Mouse (Mus musculus): ENCODE measurements at regions not wholly inside any gene's neighbourhood (a gene's known extent, or its start where the extent isn't known, plus 50 kb on each side); places are given as distances from the start of the nearest gene placed in this dataset.

DNA sequence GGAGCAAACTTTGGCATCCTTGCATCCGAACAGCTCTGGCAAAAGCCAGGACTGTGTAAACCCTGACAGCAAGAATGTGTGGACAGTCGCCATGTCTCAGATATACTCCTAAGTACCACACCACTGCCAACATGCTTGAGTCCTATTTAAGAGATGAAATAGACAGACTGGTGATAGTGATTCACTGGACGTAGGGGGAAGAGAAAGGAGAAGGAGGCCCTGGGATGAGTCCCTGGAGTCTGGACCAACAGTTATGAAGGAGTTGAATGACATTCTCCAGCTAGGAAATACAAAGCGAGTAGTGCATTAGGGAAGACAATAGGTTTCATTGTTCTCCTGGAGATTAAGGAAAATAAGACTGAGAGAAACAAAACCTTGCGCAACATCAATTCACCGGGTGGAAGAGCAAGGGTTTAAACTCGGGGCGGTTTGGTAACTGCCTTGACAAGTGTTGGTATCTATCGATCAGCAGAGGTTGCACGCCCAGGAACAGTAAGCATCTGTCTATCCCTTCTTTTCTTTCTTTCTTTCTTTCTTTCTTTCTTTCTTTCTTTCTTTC is 54.3 kb upstream of the Nrbf2 start:
- DNase-seq (ENCODE audit: low read depth, low spot score): no peak

DNA sequence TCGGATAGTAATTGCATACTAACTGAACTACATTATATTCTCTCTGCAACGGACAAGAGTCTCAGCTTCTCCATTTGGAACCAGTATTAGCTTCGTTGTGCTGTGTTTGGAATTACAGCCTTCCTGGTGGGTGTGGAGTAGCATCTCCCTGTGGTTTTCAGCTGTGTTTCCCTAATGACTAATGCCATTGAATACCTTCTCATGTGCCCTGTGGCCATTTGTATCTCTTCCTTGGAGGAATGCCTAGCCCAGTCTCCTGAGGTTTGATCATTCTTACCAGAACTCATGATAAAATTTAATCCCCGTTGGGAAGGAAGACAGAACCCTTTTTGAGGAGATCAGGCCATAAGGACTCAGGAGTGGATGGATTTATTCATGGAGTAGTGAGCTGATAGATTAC is 59.6 kb upstream of the Nrbf2 start:
- DNase-seq (ENCODE audit: low read depth, low spot score): no peak

DNA sequence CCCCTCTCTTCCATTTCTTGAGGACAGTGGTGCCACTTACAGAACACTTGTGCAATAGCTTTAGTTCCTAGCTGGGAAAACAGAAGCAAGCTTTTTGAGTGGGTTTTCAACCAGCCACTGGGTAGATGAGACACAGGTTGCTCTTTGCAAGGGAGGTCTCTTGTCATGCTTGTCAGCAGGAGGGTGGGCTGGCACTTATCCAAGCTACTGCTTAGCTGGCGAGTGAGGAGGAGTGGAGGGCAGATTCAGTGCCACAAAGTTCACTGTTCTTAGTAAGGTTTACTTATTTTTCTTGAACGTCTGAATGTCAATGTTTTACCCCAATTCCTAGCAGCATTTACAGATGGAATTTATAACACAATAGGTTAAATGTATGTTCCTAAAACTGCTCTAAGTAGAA is 65.9 kb upstream of the Nrbf2 start:
- DNase-seq (ENCODE audit: low read depth, low spot score): no peak

DNA sequence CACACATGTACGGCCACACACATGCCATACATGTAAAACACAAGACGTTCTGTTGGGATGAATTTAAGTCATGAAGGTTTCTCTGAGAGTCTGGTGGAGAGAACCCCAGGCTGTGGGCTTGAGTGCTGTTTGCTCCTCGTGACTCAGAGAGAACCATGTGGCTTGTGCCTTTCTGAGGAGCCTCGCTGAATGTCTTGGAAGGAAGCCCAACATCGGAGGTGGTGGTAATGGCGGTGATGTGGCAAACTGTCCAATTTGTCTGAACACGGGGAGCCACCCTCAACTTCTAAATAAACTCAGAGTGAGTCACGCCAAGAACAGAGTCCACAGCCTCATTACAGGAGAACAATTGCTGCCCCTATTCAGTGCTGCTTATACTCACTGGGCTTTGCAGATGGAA is 75.7 kb upstream of the Nrbf2 start:
- no peak for DNase-seq (ENCODE audit: low read depth, low spot score)

DNA sequence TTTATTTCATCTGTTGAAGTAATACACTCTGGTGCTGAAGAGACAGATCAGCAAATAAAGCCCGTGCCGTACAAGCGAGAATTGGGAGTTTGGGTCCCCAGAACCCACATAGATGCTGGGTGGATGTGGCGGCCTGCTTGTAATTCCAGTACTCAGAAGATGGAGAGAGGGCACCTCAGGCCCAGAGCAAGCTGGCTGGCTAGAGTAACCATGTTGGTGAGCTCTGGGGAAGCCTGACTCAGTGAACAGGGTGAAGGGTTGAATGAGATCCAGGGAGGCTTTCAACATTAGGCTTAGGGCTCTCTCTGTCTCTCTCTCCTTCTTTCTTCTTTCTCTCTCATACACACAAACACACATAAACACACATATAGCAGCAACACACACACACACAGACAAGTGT is 76.2 kb upstream of the Nrbf2 start:
- no peak for DNase-seq (ENCODE audit: low read depth, low spot score)

DNA sequence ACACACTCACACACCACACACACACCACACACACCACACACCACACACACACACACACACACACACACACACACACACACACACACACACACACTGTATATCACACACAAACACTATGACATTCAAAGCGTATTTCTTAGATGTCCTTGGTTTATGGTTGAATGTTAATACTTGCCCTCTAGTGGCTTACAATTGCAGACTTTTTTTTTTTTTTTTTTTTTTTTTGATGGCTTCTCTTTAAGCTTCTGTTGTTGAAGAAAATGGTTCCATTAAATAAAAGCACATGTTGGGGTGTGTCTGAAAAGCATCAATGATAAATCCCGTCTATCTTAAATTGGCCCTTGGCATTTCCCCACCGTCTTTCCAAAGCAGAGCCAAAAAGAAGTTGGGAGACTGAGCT is 79.5 kb upstream of the Nrbf2 start:
- no peak for DNase-seq (ENCODE audit: low read depth, low spot score)

DNA sequence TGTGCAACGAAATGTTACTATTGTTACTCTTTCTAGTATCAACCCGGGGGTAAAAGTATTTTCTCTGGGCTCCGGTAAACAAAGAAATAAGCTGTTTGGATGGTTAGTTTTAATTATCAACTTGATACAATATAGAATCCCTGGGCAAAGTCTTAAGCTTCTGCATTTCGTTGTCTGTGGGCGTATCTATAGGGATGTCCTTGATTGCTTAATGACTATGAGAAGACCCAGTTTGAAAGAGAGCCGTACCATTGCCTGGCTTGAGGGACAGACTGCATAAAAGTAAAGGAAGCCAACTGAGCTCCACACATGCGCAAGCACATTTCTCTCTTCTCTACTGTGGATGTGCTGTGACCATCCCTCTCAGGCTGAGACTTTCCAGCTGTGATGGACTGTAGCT is 80.1 kb upstream of the Nrbf2 start:
- DNase-seq (ENCODE audit: low read depth, low spot score): no peak

DNA sequence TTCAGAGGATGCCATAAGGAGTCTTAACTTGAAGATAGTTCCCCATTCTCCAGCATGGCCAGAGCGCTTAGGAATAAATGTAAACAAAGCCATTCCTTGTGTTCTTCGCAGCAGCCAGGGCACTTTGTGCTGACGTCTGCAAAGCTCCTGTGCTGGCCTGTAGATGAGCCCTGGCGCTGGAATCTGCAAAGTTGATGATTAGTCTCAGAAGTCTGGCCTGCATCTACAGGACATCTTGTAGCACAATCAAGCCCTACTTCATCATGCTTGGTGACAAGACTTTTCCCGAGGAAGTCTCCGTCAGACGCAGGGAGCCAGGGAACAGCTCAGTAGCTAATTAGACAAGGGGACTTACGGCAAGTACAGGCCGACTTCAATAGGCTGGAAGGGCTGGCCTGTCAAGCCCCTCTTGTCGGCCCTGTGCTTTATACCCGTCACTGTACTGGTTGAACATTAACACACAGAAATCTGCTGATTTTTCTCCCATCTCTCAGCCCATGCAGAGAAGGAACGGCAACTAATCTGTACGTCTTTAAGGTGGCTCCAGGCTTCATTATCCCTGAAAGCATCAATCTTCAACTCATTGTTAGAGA is 87.6 kb upstream of the Nrbf2 start:
- DNase-seq (ENCODE audit: low read depth, low spot score): no peak

DNA sequence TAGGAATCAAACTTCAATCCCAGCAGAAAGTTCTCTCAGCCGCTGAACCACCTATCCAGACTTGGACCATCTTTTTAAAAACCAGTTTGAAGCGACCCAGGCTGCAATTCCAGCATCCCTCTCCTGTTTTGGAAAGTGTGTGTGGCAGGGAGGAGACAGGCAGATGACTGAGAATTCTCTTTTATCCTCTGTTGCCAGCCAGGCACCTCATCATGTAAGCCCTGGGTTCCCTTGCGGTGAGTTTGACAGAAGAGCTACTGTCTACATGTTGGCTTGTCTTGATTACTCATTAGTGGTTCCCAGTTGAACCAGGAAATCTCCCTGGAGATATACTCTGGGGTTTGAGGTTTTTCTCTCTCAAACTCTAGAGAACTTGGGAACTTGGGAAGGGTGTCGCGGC is 91.5 kb upstream of the Nrbf2 start:
- no peak for DNase-seq (ENCODE audit: low read depth, low spot score)

DNA sequence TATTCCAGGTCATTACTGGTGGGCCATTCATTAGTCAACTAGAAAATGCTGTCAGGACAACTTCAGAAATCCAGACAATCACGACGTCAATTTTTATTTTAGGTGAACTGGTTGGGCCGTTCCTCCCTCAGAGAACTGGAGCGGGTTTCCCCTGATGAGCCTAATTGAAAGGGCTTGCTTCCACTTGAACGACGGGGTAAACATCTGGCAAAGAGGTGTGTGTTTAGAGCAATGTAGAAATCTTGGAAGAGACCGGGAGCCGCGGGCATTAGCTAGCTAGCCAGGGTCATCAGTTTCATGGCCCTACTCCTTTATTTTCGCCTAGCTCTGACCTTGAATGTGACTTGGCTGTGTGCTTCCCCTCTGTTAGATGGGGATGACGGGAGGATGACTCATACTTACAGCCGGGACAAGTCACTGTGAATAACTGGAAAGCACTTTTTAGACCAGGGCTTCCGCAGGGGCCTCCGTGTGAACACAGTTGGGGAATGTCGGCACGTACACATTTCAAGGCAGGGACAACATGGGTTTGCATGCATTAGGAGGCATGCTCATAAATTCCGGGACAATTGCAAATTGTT is 92.6 kb upstream of the Nrbf2 start:
- no peak for DNase-seq (ENCODE audit: low read depth, low spot score)

DNA sequence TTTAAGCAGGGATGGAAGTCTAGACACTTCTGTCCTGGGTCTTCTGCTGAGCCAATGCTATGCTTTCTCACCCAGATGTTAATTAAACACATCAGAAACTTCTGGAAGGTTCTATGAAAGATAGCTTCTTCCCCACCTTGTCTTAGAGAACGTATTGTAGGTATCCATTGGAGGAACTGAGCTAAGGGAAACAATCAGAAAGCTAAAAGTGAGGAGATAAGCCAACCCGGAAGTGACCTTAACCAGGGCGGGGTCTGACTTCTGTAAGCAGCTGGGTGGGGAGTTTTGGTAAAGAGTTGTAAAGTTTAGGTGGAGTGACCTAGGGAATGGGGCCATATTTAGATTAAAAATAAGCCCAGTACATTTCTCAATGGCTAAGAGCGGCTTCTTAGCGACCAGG is 95.1 kb upstream of the Nrbf2 start:
- DNase-seq (ENCODE audit: low read depth, low spot score): no peak

DNA sequence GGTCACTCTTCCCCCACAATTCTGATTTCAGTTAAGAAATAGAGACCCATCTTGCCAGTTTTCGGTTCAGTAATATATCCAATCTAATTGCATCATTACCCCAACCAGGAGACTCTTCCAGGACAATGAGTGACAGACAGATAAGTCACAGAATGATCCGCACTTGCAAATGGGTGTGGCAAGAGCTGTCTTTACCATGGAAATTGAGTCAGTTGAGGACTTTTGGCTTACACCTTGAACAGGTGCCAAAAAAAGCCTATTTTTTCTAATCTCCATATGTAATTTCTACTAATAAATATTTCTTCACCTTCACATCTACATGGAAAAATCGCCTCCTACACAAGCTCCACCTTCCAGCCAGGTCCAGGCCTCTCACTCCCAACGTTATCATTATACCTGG is 98.2 kb upstream of the Nrbf2 start:
- no peak for DNase-seq (ENCODE audit: low read depth, low spot score)

DNA sequence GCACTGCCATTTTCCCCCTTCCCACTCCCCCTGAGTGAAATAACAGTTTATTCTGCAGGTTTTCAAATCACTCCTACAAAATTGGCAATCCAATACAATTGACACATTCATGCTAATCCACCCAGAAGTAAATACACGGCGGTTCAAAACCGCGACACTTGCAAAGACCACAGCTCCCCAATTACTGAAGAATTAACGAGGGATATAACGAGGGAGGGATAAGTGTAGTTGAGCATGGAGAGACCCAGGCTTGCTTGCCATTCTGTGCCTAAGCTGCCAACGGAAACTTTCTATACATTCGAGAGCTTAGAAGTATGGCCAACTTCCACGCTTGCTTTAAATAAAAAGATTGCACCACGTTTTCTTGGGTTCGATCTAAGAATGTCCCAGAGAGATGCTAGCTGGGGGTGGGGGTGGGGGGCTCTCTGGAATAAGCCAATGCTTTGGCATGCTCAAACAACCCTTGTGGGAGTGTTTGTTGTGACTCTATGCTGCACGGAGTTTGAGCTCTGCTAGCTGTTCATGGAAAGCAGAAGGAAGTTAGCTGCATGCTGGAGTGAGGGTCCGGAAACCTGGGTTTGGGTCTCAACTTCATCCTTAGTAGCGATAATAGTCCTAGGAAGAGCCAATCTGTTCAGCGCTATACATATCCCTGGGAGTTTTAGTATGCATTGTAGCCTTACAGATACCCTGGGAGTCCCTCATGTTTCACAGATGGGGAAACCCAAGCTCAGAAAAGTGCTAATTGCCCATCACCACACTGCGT is 98.9 kb upstream of the Nrbf2 start:
- no peak for DNase-seq (ENCODE audit: low read depth, low spot score)

DNA sequence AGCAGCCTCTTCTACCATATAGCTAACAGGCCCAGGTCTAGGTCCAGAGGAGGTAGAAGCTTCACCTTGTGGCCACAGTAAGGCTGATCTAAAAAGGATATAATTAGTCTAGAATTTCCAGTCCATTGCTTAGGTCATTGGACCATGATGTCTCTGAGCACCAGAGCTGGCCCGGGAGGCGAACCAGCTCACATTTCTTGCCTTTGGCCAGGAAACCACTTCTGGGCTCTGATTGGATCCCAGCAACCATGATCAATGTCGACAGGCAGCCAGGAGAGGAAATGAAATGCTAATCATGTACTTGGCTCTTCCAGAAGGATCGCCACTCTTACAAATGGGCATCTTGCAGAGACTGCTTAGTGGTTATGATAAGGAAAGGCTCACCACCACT is 99.5 kb upstream of the Nrbf2 start:
- no peak for DNase-seq (ENCODE audit: low read depth, low spot score)

DNA sequence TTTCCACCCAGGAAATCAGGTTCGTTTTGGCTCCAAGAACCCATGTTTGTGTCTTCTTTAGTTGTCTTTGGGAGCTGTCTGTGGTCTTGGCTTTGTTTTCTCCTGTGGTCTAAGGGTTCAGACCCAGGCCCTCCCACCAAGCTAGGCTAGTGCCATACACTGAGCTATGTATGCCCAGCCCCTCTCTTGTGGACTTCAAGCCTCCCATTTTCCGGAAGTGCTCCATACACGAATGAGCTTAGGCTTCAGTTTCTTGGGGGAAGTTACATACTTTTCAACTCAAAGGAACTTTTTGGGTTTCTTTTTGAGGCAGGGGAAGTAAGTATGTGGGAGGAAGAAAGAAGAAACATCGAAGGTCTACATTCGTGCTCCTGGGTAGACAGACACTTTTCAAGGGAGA is 100.9 kb upstream of the Nrbf2 start:
- no peak for DNase-seq (ENCODE audit: low read depth, low spot score)

DNA sequence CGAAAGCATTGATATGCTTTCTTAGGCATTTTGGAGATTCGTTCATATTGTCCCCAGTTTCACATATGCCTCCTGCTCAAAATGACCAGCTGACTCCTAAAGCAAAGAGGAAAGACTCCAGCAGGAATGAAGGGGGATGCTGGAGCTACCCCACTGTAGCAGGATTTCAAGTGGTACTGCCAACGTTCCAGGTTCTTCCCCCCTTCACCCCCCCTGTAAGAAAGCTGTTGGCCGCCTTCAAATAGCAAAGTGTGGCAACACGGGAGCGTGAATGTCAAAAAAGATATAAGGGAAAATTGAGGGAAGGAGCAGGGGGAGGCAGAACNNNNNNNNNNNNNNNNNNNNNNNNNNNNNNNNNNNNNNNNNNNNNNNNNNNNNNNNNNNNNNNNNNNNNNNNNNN is 103.7 kb upstream of the Nrbf2 start:
- DNase-seq (ENCODE audit: low read depth, low spot score): no peak

DNA sequence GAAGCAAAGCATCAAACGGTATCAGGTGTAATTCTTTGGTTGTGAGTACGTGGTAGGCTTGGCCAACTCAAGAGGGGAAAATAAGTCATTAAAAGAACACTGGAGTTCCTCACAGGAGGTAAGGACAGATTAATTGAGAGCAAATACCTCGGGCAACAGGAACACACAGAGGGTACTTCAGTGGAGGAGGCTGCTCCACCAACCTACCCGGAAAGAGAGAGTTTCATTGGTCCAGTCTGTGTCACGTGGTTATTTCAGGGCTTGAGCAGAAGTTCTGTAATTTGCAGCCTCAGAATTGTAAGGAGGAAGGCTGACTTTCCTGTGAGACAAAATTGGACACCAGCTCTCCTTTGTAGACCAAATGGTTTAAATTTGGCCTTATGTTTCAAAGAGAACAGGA is 115.3 kb upstream of the Nrbf2 start:
- peak; percentile 63 for DNase-seq (ENCODE audit: low read depth, low spot score)

DNA sequence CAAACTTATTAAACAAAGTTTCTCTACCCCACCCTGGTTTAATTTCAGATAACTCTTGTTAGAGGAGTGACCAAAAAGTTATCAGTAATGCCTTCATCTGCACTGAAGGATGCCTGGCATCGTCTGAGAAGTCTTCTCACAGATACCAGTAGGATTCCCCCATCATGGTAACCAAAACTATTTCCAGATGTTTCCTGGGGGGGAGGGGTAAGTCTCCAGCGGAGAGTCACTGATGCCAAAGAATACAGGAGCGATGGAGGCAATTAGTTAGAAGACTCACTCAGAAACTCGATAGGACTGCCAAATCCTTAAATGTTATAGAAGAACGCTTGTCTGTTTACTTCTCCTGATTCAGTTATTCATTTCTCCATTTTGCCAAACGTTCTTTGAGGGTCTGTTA is 116.3 kb upstream of the Nrbf2 start:
- DNase-seq (ENCODE audit: low read depth, low spot score): no peak

DNA sequence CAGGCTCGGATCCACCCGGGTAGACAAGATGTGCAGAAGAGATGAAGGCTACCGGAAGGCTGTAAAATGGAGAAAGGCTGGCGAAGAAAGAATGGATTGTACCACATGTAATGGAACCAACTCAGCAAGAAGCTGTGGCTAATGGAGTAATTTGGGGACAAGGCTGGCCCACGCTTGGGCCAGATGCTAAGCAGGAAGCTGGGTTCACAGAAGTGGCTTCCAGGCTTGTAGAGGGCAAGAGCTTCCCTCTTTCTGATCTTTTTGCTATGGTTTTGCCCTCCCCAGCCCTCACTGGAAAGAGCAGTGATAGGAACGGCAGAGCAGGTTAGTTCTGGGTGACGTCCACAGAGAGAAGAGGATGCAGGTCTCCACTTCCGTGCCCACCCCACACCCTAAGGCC is 117.7 kb upstream of the Egr2 start:
- DNase-seq (ENCODE audit: low read depth, low spot score): no peak

DNA sequence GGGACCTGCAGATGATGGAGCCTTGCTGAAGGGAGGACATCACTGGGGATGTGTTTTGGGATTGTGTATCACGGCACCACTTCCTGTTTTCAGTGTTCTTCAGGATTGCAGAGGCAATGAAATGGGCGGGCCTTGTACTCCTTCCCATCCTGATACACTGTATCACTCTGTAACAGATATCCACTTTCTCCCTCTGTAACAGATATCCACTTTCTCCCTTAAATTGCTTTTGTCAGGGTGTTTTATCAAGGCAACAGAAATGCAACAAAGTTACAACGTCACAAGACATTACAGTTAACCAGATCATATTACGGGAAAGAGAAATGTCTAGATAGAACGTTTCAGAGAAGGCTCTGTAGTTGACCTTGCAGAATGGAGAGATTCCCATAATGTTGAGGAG is 114.5 kb upstream of the Egr2 start:
- no peak for DNase-seq (ENCODE audit: low read depth, low spot score)

DNA sequence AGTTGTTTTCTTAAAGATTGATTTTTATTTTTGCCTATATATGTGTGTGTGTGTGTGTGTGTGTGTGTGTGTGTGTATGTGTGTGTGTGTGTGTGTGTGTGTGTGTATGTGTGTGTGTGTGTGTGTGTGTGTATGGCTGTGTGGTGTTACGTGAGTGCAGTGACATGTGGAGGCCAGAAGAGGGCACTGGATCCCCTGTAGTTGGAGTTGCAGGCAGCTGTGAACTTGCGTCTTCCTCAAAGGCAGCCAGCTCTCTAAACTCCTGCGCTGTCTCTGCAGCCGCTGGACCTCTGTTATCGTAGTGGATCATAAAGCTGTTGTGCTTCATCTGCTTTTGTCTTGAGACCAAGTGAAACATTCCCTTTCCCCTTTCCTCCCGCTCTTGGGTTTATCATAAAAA is 109.9 kb upstream of the Egr2 start:
- no peak for DNase-seq (ENCODE audit: low read depth, low spot score)

DNA sequence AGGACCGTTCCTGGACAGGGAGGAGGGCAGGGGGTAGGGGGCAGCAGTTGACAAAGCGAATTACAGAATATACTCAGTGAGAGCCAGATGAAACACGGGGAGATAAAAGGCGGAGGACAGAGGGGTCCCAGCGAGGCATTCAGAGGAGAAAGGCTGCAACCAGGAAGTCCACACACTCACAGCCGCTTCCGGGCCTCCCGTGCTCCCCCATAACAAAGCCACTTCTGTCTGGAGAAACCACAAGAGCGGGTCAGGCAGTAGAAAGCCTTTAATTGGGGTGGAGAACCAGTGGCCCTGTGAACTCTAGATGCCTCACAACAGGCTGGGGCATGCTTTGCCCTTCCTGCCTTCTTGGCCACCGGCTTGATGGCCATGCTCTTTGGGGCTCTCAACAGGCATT is 108.1 kb upstream of the Egr2 start:
- DNase-seq (ENCODE audit: low read depth, low spot score): peak; percentile 21

DNA sequence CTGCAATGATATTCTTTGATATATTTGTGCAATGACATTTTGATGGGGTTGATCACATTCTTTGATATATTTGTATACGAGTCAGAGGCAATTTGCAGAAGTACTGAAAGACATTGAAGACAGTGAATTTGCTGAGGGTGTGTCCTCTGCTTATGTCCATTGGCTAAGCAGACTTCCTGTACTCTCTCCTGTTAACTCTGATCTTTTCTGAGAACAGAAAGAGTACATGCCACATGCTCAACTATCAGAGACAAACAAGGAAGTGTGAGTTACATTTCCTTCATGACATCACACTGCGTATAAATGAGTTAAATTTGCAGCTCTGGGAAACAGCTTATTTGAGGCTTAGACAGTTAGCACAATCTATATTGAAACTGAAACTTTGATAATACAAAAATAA is 104.5 kb upstream of the Egr2 start:
- DNase-seq (ENCODE audit: low read depth, low spot score): peak; percentile 43
